Mouse (Mus musculus) MEL (cell line): Measurements from ENCODE around the gene Eva1c. TPM values are rescaled to one million over a fixed set of nuclear protein-coding genes. Genes with fewer than 3 reads are reported as not detected.

Source experiments
- DNase-seq: peaks from one replicate; pipeline ENCODE4 v3.0.0; 2011; ENCODE audit warnings: low read depth, low spot score
- H3K27ac ChIP-seq: 2 replicates; pipeline ENCODE4 v1.5.1; 2012; ENCODE audit warnings: low read depth, mild to moderate bottlenecking, control low read depth, low read length, moderate library complexity; ENCODE audit not compliant: control insufficient read depth
- H3K27me3 ChIP-seq, 2 experiments: fragments of 150-350 bp in 1 of 2; sonication (generic) in 1 of 2; 2 replicates each; pipeline ENCODE4 v1.6.1; 2012; ENCODE audit warnings: low read length in 2 of 2, mild to moderate bottlenecking in 2 of 2, improper control_type of control experiment in 1 of 2, moderate library complexity in 1 of 2; ENCODE audit not compliant: insufficient read depth in 2 of 2, control insufficient read depth in 1 of 2
- H3K36me3 ChIP-seq, 2 experiments: 2 replicates each; pipeline ENCODE4 v1.6.1; 2012 to 2014; ENCODE audit warnings: low read length in 2 of 2, improper control_type of control experiment in 1 of 2, inconsistent platforms in 1 of 2, mild to moderate bottlenecking in 1 of 2; ENCODE audit not compliant: insufficient read depth in 2 of 2, control insufficient read depth in 1 of 2
- H3K4me1 ChIP-seq, 2 experiments: fragments of 150-350 bp in 1 of 2; sonication (generic) in 1 of 2; 2 replicates each; pipeline ENCODE4 v1.6.1; 2012; ENCODE audit warnings: low read length in 2 of 2, improper control_type of control experiment in 1 of 2, mild to moderate bottlenecking in 1 of 2; ENCODE audit not compliant: insufficient read depth in 2 of 2, control insufficient read depth in 1 of 2
- H3K4me3 ChIP-seq, 2 experiments: fragments of 150-350 bp in 1 of 2; sonication (generic) in 1 of 2; 2 replicates each; pipeline ENCODE4 v1.5.1; 2012; ENCODE audit warnings: low read depth in 2 of 2, low read length in 2 of 2, mild to moderate bottlenecking in 2 of 2, moderate library complexity in 2 of 2, control low read depth in 1 of 2, improper control_type of control experiment in 1 of 2; ENCODE audit not compliant: control insufficient read depth in 1 of 2, insufficient read depth in 1 of 2
- H3K79me2 ChIP-seq: 2 replicates; pipeline ENCODE4 v1.6.1; 2012; ENCODE audit warnings: mild to moderate bottlenecking, low read length, moderate library complexity; ENCODE audit not compliant: control insufficient read depth, poor library complexity, insufficient read depth
- H3K9ac ChIP-seq: 2 replicates; pipeline ENCODE4 v1.6.1; 2012; ENCODE audit warnings: low read depth, mild to moderate bottlenecking, control low read depth, low read length, moderate library complexity; ENCODE audit not compliant: control insufficient read depth, poor library complexity, severe bottlenecking
- H3K9me3 ChIP-seq: fragments of 150-350 bp; sonication (generic); replicated peaks from 2 replicates; pipeline ENCODE4 v1.6.1; 2012; ENCODE audit warnings: mild to moderate bottlenecking, low read length, improper control_type of control experiment, moderate library complexity; ENCODE audit not compliant: insufficient read depth
- CHD2 ChIP-seq: IDR thresholded peaks from 2 replicates; pipeline ENCODE4 v1.6.1; 2011; ENCODE audit warnings: low read length, improper control_type of control experiment
- CTCF ChIP-seq, 3 experiments: IDR thresholded peaks in 2 of 3; conservative IDR thresholded peaks in 1 of 3; 2 replicates each; pipeline ENCODE4 v1.5.1; 2011 to 2012; ENCODE audit warnings: low read length in 3 of 3, low read depth in 2 of 3, mild to moderate bottlenecking in 2 of 3, improper control_type of control experiment in 1 of 3, inconsistent platforms in 1 of 3, mixed read lengths in 1 of 3, moderate library complexity in 1 of 3; ENCODE audit not compliant: control insufficient read depth in 1 of 3, insufficient read depth in 1 of 3, poor library complexity in 1 of 3, severe bottlenecking in 1 of 3
- GABPA ChIP-seq: IDR thresholded peaks from 2 replicates; pipeline ENCODE4 v1.6.1; 2012; ENCODE audit warnings: low read depth, mild to moderate bottlenecking, inconsistent platforms, low read length, improper control_type of control experiment, moderate library complexity
- JUND ChIP-seq: IDR thresholded peaks from 2 replicates; pipeline ENCODE4 v1.6.1; 2011; ENCODE audit warnings: low read depth, mild to moderate bottlenecking, improper control_type of control experiment, low read length
- KAT2A ChIP-seq: conservative IDR thresholded peaks from 2 replicates; pipeline ENCODE4 v1.6.1; 2012; ENCODE audit warnings: low read depth, low read length, improper control_type of control experiment, inconsistent platforms
- MAX ChIP-seq: IDR thresholded peaks from 2 replicates; pipeline ENCODE4 v1.6.1; 2011; ENCODE audit warnings: low read length, improper control_type of control experiment
- MAZ ChIP-seq: IDR thresholded peaks from 2 replicates; pipeline ENCODE4 v1.6.1; 2012; ENCODE audit warnings: low read depth, mild to moderate bottlenecking, inconsistent platforms, low read length, improper control_type of control experiment
- MEF2A ChIP-seq: IDR thresholded peaks from 2 replicates; pipeline ENCODE4 v1.6.1; 2014; ENCODE audit warnings: low read depth, mild to moderate bottlenecking, inconsistent platforms, low read length, improper control_type of control experiment; ENCODE audit not compliant: poor library complexity, insufficient replicate concordance, severe bottlenecking; ENCODE audit errors: extremely low read depth
- MYB ChIP-seq: IDR thresholded peaks from 2 replicates; pipeline ENCODE4 v1.6.1; 2011; ENCODE audit warnings: mild to moderate bottlenecking, low read depth, low read length, improper control_type of control experiment
- NELFE ChIP-seq: IDR thresholded peaks from 2 replicates; pipeline ENCODE4 v1.6.1; 2011; ENCODE audit warnings: low read depth, low read length, improper control_type of control experiment
- POLR2AphosphoS5 ChIP-seq: IDR thresholded peaks from 2 replicates; pipeline ENCODE4 v1.6.1; 2012; ENCODE audit warnings: low read depth, borderline replicate concordance, mild to moderate bottlenecking, inconsistent platforms, low read length, moderate library complexity, mixed read lengths
- RCOR1 ChIP-seq: IDR thresholded peaks from 2 replicates; pipeline ENCODE4 v1.6.1; 2012; ENCODE audit warnings: low read depth, mild to moderate bottlenecking, inconsistent platforms, low read length, improper control_type of control experiment
- SIN3A ChIP-seq: IDR thresholded peaks from 2 replicates; pipeline ENCODE4 v1.6.1; 2012; ENCODE audit warnings: low read length, improper control_type of control experiment, inconsistent platforms
- SMC3 ChIP-seq: IDR thresholded peaks from 2 replicates; pipeline ENCODE4 v1.6.1; 2011; ENCODE audit warnings: low read depth, low read length, improper control_type of control experiment
- TBP ChIP-seq: IDR thresholded peaks from 2 replicates; pipeline ENCODE4 v1.8.0; 2011; ENCODE audit warnings: low read depth, low read length, improper control_type of control experiment
- TCF12 ChIP-seq: IDR thresholded peaks from 2 replicates; pipeline ENCODE4 v1.6.1; 2014; ENCODE audit warnings: low read depth, mild to moderate bottlenecking, inconsistent platforms, low read length, improper control_type of control experiment, moderate library complexity
- UBTF ChIP-seq: IDR thresholded peaks from 2 replicates; pipeline ENCODE4 v1.6.1; 2012; ENCODE audit warnings: low read depth, mild to moderate bottlenecking, inconsistent platforms, low read length, improper control_type of control experiment, moderate library complexity, borderline replicate concordance; ENCODE audit not compliant: insufficient read depth
- USF1 ChIP-seq: IDR thresholded peaks from 2 replicates; pipeline ENCODE4 v1.6.1; 2014; ENCODE audit warnings: low read depth, mild to moderate bottlenecking, inconsistent platforms, low read length, improper control_type of control experiment, moderate library complexity
- USF2 ChIP-seq, 2 experiments: IDR thresholded peaks; 2 replicates each; pipeline ENCODE4 v1.6.1; 2011 to 2012; ENCODE audit warnings: improper control_type of control experiment in 2 of 2, low read length in 2 of 2, borderline replicate concordance in 1 of 2, inconsistent platforms in 1 of 2, low read depth in 1 of 2, mild to moderate bottlenecking in 1 of 2; ENCODE audit not compliant: insufficient read depth in 1 of 2
- ZC3H11A ChIP-seq: IDR thresholded peaks from 2 replicates; pipeline ENCODE4 v1.6.1; 2012; ENCODE audit warnings: low read depth, mild to moderate bottlenecking, inconsistent platforms, low read length, improper control_type of control experiment
- ZKSCAN1 ChIP-seq: IDR thresholded peaks from 2 replicates; pipeline ENCODE4 v1.6.1; 2012; ENCODE audit warnings: low read depth, mild to moderate bottlenecking, inconsistent platforms, low read length, improper control_type of control experiment, moderate library complexity
- ZMIZ1 ChIP-seq: IDR thresholded peaks from 2 replicates; pipeline ENCODE4 v1.6.1; 2012; ENCODE audit warnings: low read depth, mild to moderate bottlenecking, inconsistent platforms, low read length, improper control_type of control experiment, moderate library complexity
- ZNF384 ChIP-seq: IDR thresholded peaks from 2 replicates; pipeline ENCODE4 v1.6.1; 2012; ENCODE audit warnings: low read depth, mild to moderate bottlenecking, inconsistent platforms, low read length, improper control_type of control experiment
- polyA plus RNA-seq, 2 experiments: library from polyadenylated mRNA; stranded (reverse) in 1 of 2; unstranded in 1 of 2; fragments of >175 nt in 1 of 2; fragments of >200 nt in 1 of 2; gene quantifications; 2 replicates each; pipeline versions ENCODE4 v1.2.1 to v1.2.4; 2012; ENCODE audit warnings: low replicate concordance in 2 of 2, low read depth in 1 of 2; ENCODE audit not compliant: insufficient read length in 2 of 2, insufficient read depth in 1 of 2, missing spikeins in 1 of 2
- total RNA-seq: library from RNA; depleted of rRNA; stranded (reverse); fragments of 300-350 nt; gene quantifications from 2 replicates; pipeline ENCODE4 v1.2.3, GENCODE M21; 2012

The Eva1c gene
- total and polyA plus RNA-seq, 3 experiments = 0.06 TPM; not detected in 2

DNA sequence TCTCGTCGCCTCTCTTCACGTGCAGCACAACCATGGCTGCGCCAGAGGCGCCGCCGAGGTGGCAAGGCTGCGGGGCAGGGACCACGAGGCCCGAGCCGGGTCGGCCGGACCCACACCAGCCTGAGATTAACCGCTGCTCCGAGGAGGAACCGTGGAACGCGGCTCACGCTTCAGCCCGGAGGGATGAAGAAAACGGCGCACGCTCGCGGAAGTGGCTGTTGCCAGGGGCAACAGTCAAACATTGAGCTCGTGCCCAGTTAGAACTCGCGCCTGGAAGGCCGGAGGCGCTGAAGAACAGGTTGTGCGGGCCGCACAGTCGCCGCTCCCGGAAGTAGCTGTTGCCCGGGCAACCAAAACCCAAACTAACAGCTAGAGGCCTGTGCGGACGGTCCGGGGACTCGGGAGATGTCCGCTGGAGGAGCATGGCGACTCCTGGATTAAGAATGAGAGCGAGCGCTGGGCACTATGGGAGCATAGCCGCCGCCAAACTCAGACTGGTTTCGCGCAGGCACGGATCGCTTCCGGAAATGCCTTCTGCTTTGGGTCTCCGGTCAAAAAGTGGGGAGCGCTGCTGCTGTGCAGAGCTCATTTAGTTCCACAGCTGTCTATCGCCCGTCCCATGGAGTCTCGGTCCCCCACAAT is 108.3 kb downstream of the Eva1c start, which contains the start of gene Cfap298 (continued):
- no peak for TF ChIP-seq ZKSCAN1
- TF ChIP-seq KAT2A = no peak; the same call in 1 of the 2 replicates
- no peak for TF ChIP-seq ZC3H11A

DNA sequence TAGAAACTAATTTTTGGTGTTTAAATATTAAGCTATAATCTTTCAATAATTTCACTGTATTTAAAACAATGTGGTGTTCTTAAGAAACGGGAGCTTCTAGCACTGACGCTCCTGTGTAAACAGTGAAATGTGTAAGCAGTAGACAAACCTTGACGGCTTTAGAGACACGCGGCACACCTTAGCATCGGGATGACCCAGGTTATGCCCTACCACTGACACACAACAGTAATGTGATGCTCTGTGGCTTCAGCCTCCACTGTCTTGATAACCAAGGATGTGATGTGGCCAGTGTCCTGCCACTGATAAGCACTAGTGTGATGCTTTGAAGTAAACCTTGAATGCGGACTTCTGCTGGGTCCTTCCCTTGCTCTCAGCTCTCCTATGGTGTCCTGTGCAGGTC is 114.7 kb downstream of the Eva1c start:
- no peak for TF ChIP-seq KAT2A
- TF ChIP-seq MEF2A = no peak
- no peak for TF ChIP-seq USF1
- no peak for TF ChIP-seq GABPA
- TF ChIP-seq MAZ = no peak
- no peak for TF ChIP-seq NELFE
- TF ChIP-seq ZMIZ1 = no peak
- no peak for TF ChIP-seq USF2 (IDR thresholded peaks at IDR 0.05; ENCODE audit: borderline replicate concordance in 1 of 2, insufficient read depth in 1 of 2, low read depth in 1 of 2, low read length in 2 of 2)
- TF ChIP-seq TCF12 = no peak
- TF ChIP-seq MYB = no peak
- TF ChIP-seq CTCF (IDR thresholded peaks at IDR 0.05 in 2 of 3, conservative IDR thresholded peaks at IDR 0.05 in 1 of 3; ENCODE audit: control insufficient read depth in 1 of 3, insufficient read depth in 1 of 3, low read depth in 2 of 3, low read length in 3 of 3, poor library complexity in 1 of 3, severe bottlenecking in 1 of 3) = no peak
- TF ChIP-seq RCOR1 = no peak
- no peak for TF ChIP-seq ZNF384
- H3K79me2 ChIP-seq = no peaks in the 10 kb centered on the region
- no peaks in the 10 kb centered on the region for H3K9me3 ChIP-seq
- H3K36me3 ChIP-seq = peaks cover 0 to 3% of the 10 kb centered on the region in 2 experiments; a peak in 2 of 4 replicates
- H3K4me3 ChIP-seq = no peak overlapping the region
- H3K27ac ChIP-seq = no peak overlapping the region
- DNase-seq = no peak
- H3K9ac ChIP-seq = no peak overlapping the region
- no peaks in the 10 kb centered on the region for H3K27me3 ChIP-seq
- no peaks in the 10 kb centered on the region for H3K4me1 ChIP-seq

DNA sequence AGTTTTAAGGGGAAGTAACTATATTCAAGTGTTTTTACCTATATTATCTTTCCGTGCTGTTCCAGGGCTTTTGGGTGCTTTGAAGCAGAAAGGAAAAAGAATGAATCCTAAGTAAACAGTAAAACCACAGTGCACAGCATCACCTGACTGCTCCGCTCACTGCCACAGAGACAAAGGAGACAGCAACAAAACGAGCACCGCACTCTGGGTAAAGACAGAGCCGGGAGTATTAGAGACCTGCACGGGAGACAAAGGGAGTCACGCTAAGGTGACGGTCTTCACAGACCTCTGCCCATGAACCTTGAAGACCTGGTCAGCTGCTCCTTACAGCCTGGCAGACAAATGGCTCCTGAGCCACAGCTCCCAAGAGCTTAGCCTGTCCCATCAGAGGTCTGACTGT is 120.5 kb downstream of the Eva1c start:
- Histone ChIP-seq H3K9ac (no peak overlapping the region), H3K4me3 (no peak overlapping the region), H3K27me3 (no peaks in the 10 kb centered on the region), H3K9me3 (no peaks in the 10 kb centered on the region), H3K4me1 (no peaks in the 10 kb centered on the region), H3K36me3 (peaks cover 0 to 3% of the 10 kb centered on the region in 2 experiments; a peak in 2 of 4 replicates), H3K79me2 (no peaks in the 10 kb centered on the region), H3K27ac (no peak overlapping the region)
- DNase-seq = no peak
- TF ChIP-seq MEF2A (no peak), CHD2 (no peak), ZMIZ1 (no peak), POLR2AphosphoS5 (no peak), JUND (no peak), SMC3 (no peak), TBP (no peak), GABPA (no peak), MAX (no peak), KAT2A (no peak), SIN3A (no peak), UBTF (no peak), CTCF (IDR thresholded peaks at IDR 0.05 in 2 of 3, conservative IDR thresholded peaks at IDR 0.05 in 1 of 3; ENCODE audit: control insufficient read depth in 1 of 3, insufficient read depth in 1 of 3, low read depth in 2 of 3, low read length in 3 of 3, poor library complexity in 1 of 3, severe bottlenecking in 1 of 3) (no peak)
